21 mouse cellular contexts compared by ENCODE assay signal in genomic region chr15:75190560-75190959, GRCm38 (mm10). TPM values are rescaled to one million over a fixed set of nuclear protein-coding genes. Genes with fewer than 3 reads are reported as not detected.
A peak's percentile ranks its signal among the peaks of the same experiment; 100 is the strongest.
DNase-seq lines count a peak whose midpoint lies in the region; ATAC-seq and TF ChIP-seq lines count a peak whose summit lies in the region.
"Not testable (repeated sequence)": the region's sequence is repeated elsewhere in the genome, so short reads cannot be mapped to it uniquely, and the experiment has no call there.
"Had no signal": no experiment of that assay in that cellular context is flagged by ENCODE, and none has a peak within 500 bp of the region (broad histone marks: within the 10 kb centered on the region; RNA-seq: fewer than 3 reads in every experiment).

No protein-coding gene starts in this region.

- not testable (repeated sequence) for H3K27me3 ChIP-seq in midbrain, embryonic 11.5 days (ENCODE audit: control insufficient read depth, insufficient read depth, low read length); thymus, adult 2 months (ENCODE audit: control insufficient read depth, insufficient read depth, low read length)

- H3K4me3 ChIP-seq in left cerebral cortex, adult 2 months; midbrain, embryonic 11.5 days (ENCODE audit: low read depth, low read length); thymus, adult 2 months (ENCODE audit: control insufficient read depth, insufficient read depth, low read length): not testable (repeated sequence)

- H3K4me2 ChIP-seq in midbrain, embryonic 11.5 days: not testable (repeated sequence)

- not testable (repeated sequence) for H3K4me1 ChIP-seq in midbrain, embryonic 11.5 days (ENCODE audit: control insufficient read depth, insufficient read depth, low read length); thymus, adult 2 months (replicated peaks; ENCODE audit: control insufficient read depth, insufficient read depth, low read length)

- 6% methylated on average over 1 of the region's 3 CpGs for WGBS in midbrain, embryonic 11.5 days
- WGBS in thymus, adult 2 months: 50% methylated on average over 2 of the region's 3 CpGs

- intact Hi-C loops in heart, postnatal 10 days (cut with DNase I); left cerebral cortex, adult 2 months (cut with DNase I): not testable (repeated sequence)

- ATAC-seq in midbrain, embryonic 11.5 days (ENCODE audit: low FRiP score): not testable (repeated sequence)

- H3K36me3 ChIP-seq in midbrain, embryonic 11.5 days (ENCODE audit: control insufficient read depth, insufficient read depth, low read length); thymus, adult 2 months (ENCODE audit: control insufficient read depth, insufficient read depth, low read length): not testable (repeated sequence)

- not testable (repeated sequence) for TF ChIP-seq POLR2A in thymus, adult 2 months (IDR thresholded peaks at IDR 0.05; ENCODE audit: control insufficient read depth, extremely low read depth, insufficient read depth, low read length, poor library complexity)

- TF ChIP-seq CTCF in left cerebral cortex, adult 2 months (IDR thresholded peaks at IDR 0.05): peak; percentile 44
- not testable (repeated sequence) for TF ChIP-seq CTCF in thymus, adult 2 months (IDR thresholded peaks at IDR 0.05; ENCODE audit: borderline replicate concordance, control insufficient read depth, extremely low read depth, insufficient read depth, low read length, poor library complexity)

- peak; percentile 8 for DNase-seq in ES-CJ7 (ENCODE audit: low read depth, low spot score)
- peak; percentile 10 for DNase-seq in embryo, embryonic 10.5 days (ENCODE audit: low spot score)
- peak; percentile 3 to 11 for DNase-seq in heart, postnatal 10 days
- peak; percentile 37 for DNase-seq in kidney, adult 9 months
- DNase-seq in left cerebral cortex, adult 2 months (ENCODE audit: extremely low spot score in 1 of 2, low spot score in 2 of 2): peak in 1 of 2 experiments; percentile 11
- peak; percentile 82 for DNase-seq in midbrain, embryonic 11.5 days (ENCODE audit: low spot score, missing footprints)
- peak; percentile 36 for DNase-seq in thymus, adult 2 months

- H3K9me3 ChIP-seq in midbrain, embryonic 11.5 days (ENCODE audit: control insufficient read depth, low read length): not testable (repeated sequence)

- H3K27ac ChIP-seq in left cerebral cortex, adult 2 months; midbrain, embryonic 11.5 days (ENCODE audit: low read depth, low read length); thymus, adult 2 months (ENCODE audit: control insufficient read depth, insufficient read depth, low read length): not testable (repeated sequence)

- H3K9ac ChIP-seq in midbrain, embryonic 11.5 days (ENCODE audit: low read length): not testable (repeated sequence)

RNA-seq across cellular contexts. Expression of gene BC025446, which starts 25.6 kb away (rescaled TPM):
- not detected for total RNA-seq in heart, postnatal 10 days (2021)
- not detected for total RNA-seq in left cerebral cortex, adult 2 months (2021)
- polyA plus RNA-seq in midbrain, embryonic 11.5 days (2014; fragmentation: Nextera tagmentation; extraction: Ambion mirVana): not detected in 2 replicates
- polyA plus RNA-seq in thymus, adult 2 months (2012; rRNA removed): 0.18 and 0.50 TPM in 2 replicates
- total RNA-seq: granulocyte monocyte progenitor cell, adult 5-6 weeks; layer of hippocampus, postnatal 36 days; left cerebral cortex, postnatal 36 days; megakaryocyte, adult 5-6 weeks; MEL had no signal
- polyA plus RNA-seq: embryonic facial prominence, embryonic 12.5 days; forebrain, embryonic 15.5 days; heart, embryonic 14.5 days; hindbrain, embryonic 13.5 days; midbrain, embryonic 16.5 days; neural tube, embryonic 11.5 days had no signal

RNA-seq across cellular contexts. Expression of gene Ly6g, which starts 35.5 kb away (rescaled TPM):
- not detected for total RNA-seq in heart, postnatal 10 days (2021)
- not detected for total RNA-seq in left cerebral cortex, adult 2 months (2021)
- not detected in 2 replicates for polyA plus RNA-seq in midbrain, embryonic 11.5 days (2014; fragmentation: Nextera tagmentation; extraction: Ambion mirVana)
- 1.7 and 2.5 TPM in 2 replicates for polyA plus RNA-seq in thymus, adult 2 months (2012; rRNA removed)
- total RNA-seq: adrenal gland, postnatal 14 days; layer of hippocampus, postnatal 36 days; left cerebral cortex, postnatal 36 days; MEL had no signal
- polyA plus RNA-seq: embryonic facial prominence, embryonic 12.5 days; forebrain, embryonic 15.5 days; heart, embryonic 14.5 days; hindbrain, embryonic 13.5 days; large intestine, adult 2 months; midbrain, embryonic 16.5 days; neural tube, embryonic 11.5 days; stomach, embryonic 14.5 days had no signal
